Mouse (Mus musculus): ENCODE results near the gene Prkg1. TPM values are rescaled to one million over a fixed set of nuclear protein-coding genes. Genes with fewer than 3 reads are reported as not detected.

Prkg1 gene
- 0.27 TPM for polyA plus RNA-seq (2017; shearing (Covaris generic))

DNA sequence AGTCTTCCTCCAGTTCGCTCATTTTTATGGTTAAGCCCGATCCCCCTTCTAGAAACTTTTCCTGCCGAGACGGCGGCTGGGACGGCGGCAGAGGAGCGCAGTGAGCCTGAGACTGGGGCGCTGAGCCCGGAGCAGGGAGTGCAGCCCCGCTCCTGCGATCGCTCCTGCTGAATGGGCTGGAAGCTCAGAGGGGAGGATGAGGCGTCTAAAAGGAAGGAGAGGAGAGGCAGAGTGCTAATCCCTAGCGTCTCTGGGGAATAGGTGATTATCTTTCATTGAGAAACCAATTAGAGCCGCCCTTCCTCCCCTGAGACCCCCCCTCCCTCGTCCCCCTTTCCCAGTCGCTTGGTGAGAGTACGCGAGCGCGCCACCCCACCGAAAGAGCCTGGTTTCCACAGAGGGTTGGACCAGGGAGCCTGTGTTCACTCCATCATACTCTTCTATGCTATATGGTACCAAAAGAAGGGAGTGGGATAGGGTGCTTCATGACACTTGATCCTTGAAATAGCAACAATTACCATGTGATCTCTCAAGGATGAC is at the start of gene Prkg1:
TSS of gene Prkg1 (minus strand) at position 233 of the 540 bp plus-strand sequence.

DNA sequence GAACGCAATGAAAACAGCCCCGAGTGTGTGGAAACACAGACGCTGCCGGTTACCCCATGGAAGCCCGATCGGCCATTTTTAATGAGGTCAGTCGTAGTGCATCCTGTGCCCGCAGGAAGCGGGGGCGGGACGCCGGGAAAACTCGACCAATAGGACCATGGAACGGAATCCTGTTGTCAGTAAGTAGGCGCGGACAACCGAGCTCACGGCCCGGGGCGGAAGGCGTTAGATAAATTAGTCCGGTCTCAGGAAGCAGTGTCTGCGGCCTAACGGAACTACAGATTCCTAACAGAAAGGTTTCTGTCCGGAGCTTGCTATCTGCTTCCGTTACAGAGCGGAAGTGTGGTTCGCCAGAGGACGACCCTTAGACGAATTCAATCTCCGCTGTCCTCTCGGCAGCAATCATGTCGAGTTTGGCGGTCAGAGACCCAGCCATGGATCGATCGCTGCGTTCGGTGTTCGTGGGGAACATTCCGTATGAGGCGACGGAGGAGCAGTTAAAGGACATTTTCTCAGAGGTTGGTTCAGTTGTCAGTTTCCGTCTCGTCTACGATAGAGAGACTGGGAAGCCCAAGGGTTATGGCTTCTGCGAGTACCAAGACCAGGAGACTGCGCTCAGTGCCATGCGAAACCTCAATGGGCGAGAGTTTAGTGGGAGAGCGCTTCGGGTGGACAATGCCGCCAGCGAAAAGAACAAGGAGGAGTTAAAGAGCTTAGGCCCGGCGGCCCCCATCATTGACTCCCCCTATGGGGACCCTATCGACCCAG is 682.0 kb downstream of the Prkg1 start, which contains the start of gene Cstf2t:
TSS of gene Cstf2t (plus strand) at position 176 of the 768 bp plus-strand sequence.

DNA sequence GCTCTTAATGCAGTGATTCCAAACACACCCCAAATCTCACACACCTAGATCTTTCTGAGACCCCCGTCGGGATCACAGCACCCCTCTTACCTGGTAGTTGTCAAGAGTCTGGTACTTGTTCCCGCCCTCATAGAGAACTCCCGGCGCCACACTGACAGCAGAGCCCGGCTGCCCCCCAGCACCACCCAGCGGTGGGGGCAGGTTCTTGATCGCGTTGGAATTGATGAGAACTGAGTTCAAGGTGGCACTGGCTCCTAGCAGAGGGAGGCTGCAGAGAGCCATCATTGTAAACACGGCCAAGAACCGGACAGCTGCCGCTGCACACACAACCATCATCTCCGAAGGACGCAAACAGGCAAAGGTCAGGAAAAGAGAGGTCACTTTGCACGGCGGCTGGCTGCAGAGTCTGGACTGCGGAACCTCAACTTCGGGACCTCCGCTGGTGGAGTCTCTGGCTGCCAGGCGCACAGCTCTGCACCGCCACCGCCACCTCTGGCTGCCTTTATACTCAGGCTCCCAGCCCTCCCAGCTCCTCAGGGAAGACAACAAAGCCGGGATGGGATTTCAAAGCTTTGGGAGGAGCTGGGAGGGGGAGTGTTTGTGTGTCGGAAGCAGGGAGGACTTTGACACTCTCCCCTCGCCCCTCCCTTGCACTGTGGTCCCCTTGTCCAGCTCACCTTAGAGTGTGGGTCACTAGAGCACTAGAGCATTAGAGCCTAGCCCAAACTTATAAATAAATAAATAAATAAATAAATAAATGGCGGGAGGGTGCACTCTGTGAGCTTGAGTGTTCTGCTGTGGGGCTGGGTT is 1215.6 kb downstream of the Prkg1 start, which contains the start of gene Dkk1:
TSS of gene Dkk1 (minus strand) at position 622 of the 810 bp plus-strand sequence.

Other genes with a start within 250 kb of the Prkg1 start
- gene A1cf, start 103.7 kb upstream of the Prkg1 start, polyA plus RNA-seq (2017; shearing (Covaris generic)) = not detected

Measured in effector memory CD4-positive, alpha-beta T cell, adult 5 months (primary cell).